Mouse (Mus musculus): ENCODE results near the gene Ap5z1. TPM values are rescaled to one million over a fixed set of nuclear protein-coding genes. Genes with fewer than 3 reads are reported as not detected.
A peak's percentile ranks its signal among the peaks of the same experiment; 100 is the strongest.

Gene Ap5z1
- polyA plus RNA-seq, 2 experiments, result 8.8 to 23.2 TPM

GRCm38 (mm10) chr5:142502414-142502813 lies 38.7 kb downstream of the Ap5z1 start:
- DNase-seq (ENCODE audit: low spot score) (peak; percentile 89), ATAC-seq (ENCODE audit: low FRiP score, low read depth) (peak; percentile 88)
- 0 out of 2 replicates have a peak, but pooled peaks cover 2% of the 10 kb centered on the region for H3K4me1 ChIP-seq (ENCODE audit: control insufficient read depth, insufficient read depth, low read length)
- no peaks in the 10 kb centered on the region for H3K27me3 ChIP-seq (ENCODE audit: control insufficient read depth, insufficient read depth, low read length)
- H3K27ac ChIP-seq (replicated peaks; ENCODE audit: low read depth, low read length), result no peak overlapping the region
- 11% methylated on average over 3 of the region's 3 CpGs for WGBS
- no peak for TF ChIP-seq POLR2A (IDR thresholded peaks at IDR 0.05; ENCODE audit: borderline replicate concordance, extremely low read depth, insufficient read depth, insufficient read length)
- H3K9ac ChIP-seq (ENCODE audit: low read depth, low read length, severe bottlenecking), result no peak overlapping the region
- no peak overlapping the region for H3K4me2 ChIP-seq (replicated peaks; ENCODE audit: low read depth, low read length, severe bottlenecking)
- H3K9me3 ChIP-seq (ENCODE audit: control insufficient read depth, low read length), result no peaks in the 10 kb centered on the region
- H3K4me3 ChIP-seq (replicated peaks; ENCODE audit: low read length), result no peak overlapping the region
- no peaks in the 10 kb centered on the region for H3K36me3 ChIP-seq (ENCODE audit: control insufficient read depth, insufficient read depth, low read length)

GRCm38 (mm10) chr5:142504175-142504574 lies 40.4 kb downstream of the Ap5z1 start:
- no peak for DNase-seq (ENCODE audit: low spot score)
- Histone ChIP-seq H3K36me3 (ENCODE audit: control insufficient read depth, insufficient read depth, low read length) (no peaks in the 10 kb centered on the region), H3K4me2 (replicated peaks; ENCODE audit: low read depth, low read length, severe bottlenecking) (no peak overlapping the region), H3K9me3 (ENCODE audit: control insufficient read depth, low read length) (no peaks in the 10 kb centered on the region), H3K4me1 (ENCODE audit: control insufficient read depth, insufficient read depth, low read length) (peaks cover 4% of the 10 kb centered on the region), H3K4me3 (replicated peaks; ENCODE audit: low read length) (no peak overlapping the region), H3K9ac (ENCODE audit: low read depth, low read length, severe bottlenecking) (no peak overlapping the region), H3K27me3 (ENCODE audit: control insufficient read depth, insufficient read depth, low read length) (no peaks in the 10 kb centered on the region), H3K27ac (replicated peaks; ENCODE audit: low read depth, low read length) (no peak overlapping the region)
- 92% methylated on average over 3 of the region's 3 CpGs for WGBS
- ATAC-seq (ENCODE audit: low FRiP score, low read depth), result no peak
- TF ChIP-seq POLR2A (IDR thresholded peaks at IDR 0.05; ENCODE audit: borderline replicate concordance, extremely low read depth, insufficient read depth, insufficient read length), result no peak

DNA sequence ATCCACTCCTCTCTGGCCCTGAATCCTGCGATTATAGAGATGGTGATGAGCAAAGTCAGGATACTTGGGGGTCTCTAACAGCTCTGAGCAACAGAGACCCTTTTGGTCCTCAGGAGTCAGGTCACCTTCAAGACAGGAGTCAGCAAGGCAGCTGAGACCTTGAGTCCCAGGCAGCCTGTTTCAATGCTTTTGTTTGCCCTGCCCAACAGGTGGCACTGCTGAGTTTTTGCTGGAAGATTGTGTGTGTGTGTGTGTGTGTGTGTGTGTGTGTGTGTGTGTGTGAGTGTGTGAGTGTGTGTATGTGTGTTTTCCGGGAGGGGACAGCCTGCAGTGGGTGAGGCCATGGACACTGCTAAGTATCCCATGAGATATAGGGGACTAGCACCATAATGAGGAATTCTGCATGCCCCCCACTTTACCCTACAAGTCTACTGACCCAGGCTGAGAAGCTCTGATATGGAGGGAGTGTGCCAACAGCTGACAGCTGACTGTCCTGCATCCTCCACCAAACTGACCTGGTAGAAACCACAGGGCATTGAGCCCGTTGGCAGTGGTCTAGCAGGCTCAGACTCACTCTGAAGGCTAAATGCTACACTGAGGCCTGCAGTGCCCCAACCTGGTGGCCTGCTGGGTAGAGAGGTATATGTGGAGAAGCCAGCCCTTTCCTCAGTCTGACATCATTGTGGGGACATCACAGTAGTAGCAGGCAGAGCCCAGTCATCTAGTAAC lies 42.1 kb downstream of the Ap5z1 start:
- Histone ChIP-seq H3K9me3 (ENCODE audit: control insufficient read depth, low read length) (no peaks in the 10 kb centered on the region), H3K9ac (ENCODE audit: low read depth, low read length, severe bottlenecking) (no peak overlapping the region), H3K27ac (replicated peaks; ENCODE audit: low read depth, low read length) (no peak overlapping the region), H3K27me3 (ENCODE audit: control insufficient read depth, insufficient read depth, low read length) (no peaks in the 10 kb centered on the region), H3K4me1 (ENCODE audit: control insufficient read depth, insufficient read depth, low read length) (peaks cover 8% of the 10 kb centered on the region), H3K4me2 (replicated peaks; ENCODE audit: low read depth, low read length, severe bottlenecking) (no peak overlapping the region), H3K36me3 (ENCODE audit: control insufficient read depth, insufficient read depth, low read length) (no peaks in the 10 kb centered on the region), H3K4me3 (replicated peaks; ENCODE audit: low read length) (no peak overlapping the region)
- no peak for TF ChIP-seq POLR2A (IDR thresholded peaks at IDR 0.05; ENCODE audit: borderline replicate concordance, extremely low read depth, insufficient read depth, insufficient read length)
- ATAC-seq (ENCODE audit: low FRiP score, low read depth) (no peak), DNase-seq (ENCODE audit: low spot score) (no peak)
- 81% methylated on average over 3 of the region's 3 CpGs for WGBS

- Histone ChIP-seq H3K4me1 (ENCODE audit: control insufficient read depth, insufficient read depth, low read length) (peaks cover 8% of the 10 kb centered on the region), H3K9ac (ENCODE audit: low read depth, low read length, severe bottlenecking) (peak overlapping the region; percentile 6), H3K36me3 (ENCODE audit: control insufficient read depth, insufficient read depth, low read length) (no peaks in the 10 kb centered on the region), H3K4me2 (replicated peaks; ENCODE audit: low read depth, low read length, severe bottlenecking) (no peak overlapping the region), H3K27me3 (ENCODE audit: control insufficient read depth, insufficient read depth, low read length) (no peaks in the 10 kb centered on the region), H3K27ac (replicated peaks; ENCODE audit: low read depth, low read length) (no peak overlapping the region), H3K9me3 (ENCODE audit: control insufficient read depth, low read length) (no peaks in the 10 kb centered on the region), H3K4me3 (replicated peaks; ENCODE audit: low read length) (no peak overlapping the region)
- DNase-seq (ENCODE audit: low spot score), result no peak
- no peak for TF ChIP-seq POLR2A (IDR thresholded peaks at IDR 0.05; ENCODE audit: borderline replicate concordance, extremely low read depth, insufficient read depth, insufficient read length)
- ATAC-seq (ENCODE audit: low FRiP score, low read depth), result no peak
- WGBS, result 21% methylated on average over 15 of the region's 15 CpGs
Measured at GRCm38 (mm10) chr5:142509141-142510060, 45.7 kb downstream of the Ap5z1 start.

- no peak for ATAC-seq (ENCODE audit: low FRiP score, low read depth)
- Histone ChIP-seq H3K9ac (ENCODE audit: low read depth, low read length, severe bottlenecking) (peak overlapping the region; percentile 6; the same call in 1 of the 2 replicates), H3K4me2 (replicated peaks; ENCODE audit: low read depth, low read length, severe bottlenecking) (no peak overlapping the region), H3K9me3 (ENCODE audit: control insufficient read depth, low read length) (no peaks in the 10 kb centered on the region), H3K4me3 (replicated peaks; ENCODE audit: low read length) (no peak overlapping the region), H3K27me3 (ENCODE audit: control insufficient read depth, insufficient read depth, low read length) (no peaks in the 10 kb centered on the region), H3K4me1 (ENCODE audit: control insufficient read depth, insufficient read depth, low read length) (peaks cover 8% of the 10 kb centered on the region), H3K27ac (replicated peaks; ENCODE audit: low read depth, low read length) (no peak overlapping the region), H3K36me3 (ENCODE audit: control insufficient read depth, insufficient read depth, low read length) (no peaks in the 10 kb centered on the region)
- no peak for TF ChIP-seq POLR2A (IDR thresholded peaks at IDR 0.05; ENCODE audit: borderline replicate concordance, extremely low read depth, insufficient read depth, insufficient read length)
- no peak for DNase-seq (ENCODE audit: low spot score)
- 58% methylated on average over 7 of the region's 7 CpGs for WGBS
Measured at GRCm38 (mm10) chr5:142510061-142510414, 46.3 kb downstream of the Ap5z1 start.
